Mouse (Mus musculus) hindbrain, embryonic 15.5 days (tissue): ENCODE measurements around the gene Zfp831. TPM values are rescaled to one million over a fixed set of nuclear protein-coding genes. Genes with fewer than 3 reads are reported as not detected.

Experiments used
- ATAC-seq: fragments of 200-750 bp; cut with Nextera tagmentation; 2 replicates; pipeline ENCODE4 v1.8.0; 2017; ENCODE audit warnings: low read depth, moderate number of reproducible peaks, moderate TSS enrichment; ENCODE audit not compliant: low FRiP score
- H3K27ac ChIP-seq: fragments of 300-500 bp; sonication (generic); replicated peaks from 2 replicates; pipeline ENCODE4 v1.5.1; 2015; ENCODE audit warnings: mild to moderate bottlenecking, inconsistent platforms
- H3K27me3 ChIP-seq: fragments of 300-500 bp; sonication (generic); 2 replicates; pipeline ENCODE4 v1.6.1; 2015; ENCODE audit warnings: control low read depth, inconsistent platforms
- H3K36me3 ChIP-seq: fragments of 300-500 bp; sonication (generic); 2 replicates; pipeline ENCODE4 v1.6.1; 2015; ENCODE audit warnings: control low read depth, inconsistent platforms
- H3K4me1 ChIP-seq: fragments of 300-500 bp; sonication (generic); replicated peaks from 2 replicates; pipeline ENCODE4 v1.6.1; 2015; ENCODE audit warnings: control low read depth, inconsistent platforms
- H3K4me2 ChIP-seq: fragments of 300-500 bp; sonication (generic); 2 replicates; pipeline ENCODE4 v1.6.1; 2015; ENCODE audit warnings: moderate library complexity, mild to moderate bottlenecking, inconsistent platforms
- H3K4me3 ChIP-seq: fragments of 300-500 bp; sonication (generic); 2 replicates; pipeline ENCODE4 v1.5.1; 2015; ENCODE audit warnings: mild to moderate bottlenecking, inconsistent platforms
- H3K9ac ChIP-seq: fragments of 300-500 bp; sonication (generic); 2 replicates; pipeline ENCODE4 v1.6.1; 2015; ENCODE audit warnings: inconsistent platforms
- H3K9me3 ChIP-seq: fragments of 300-500 bp; sonication (generic); 2 replicates; pipeline ENCODE4 v1.6.1; 2016; ENCODE audit warnings: control low read depth, inconsistent platforms
- WGBS: fragments of 180-500 bp; shearing (Covaris S2); methylation state at CpG from one replicate; pipeline ENCODE4 v1.1.7; 2015; 5-methylcytosine and 5-hydroxymethylcytosine counted together
- polyA plus RNA-seq: library from polyadenylated mRNA; unstranded; fragments of >200 nt; fragmentation: Nextera tagmentation; extraction: Ambion mirVana; gene quantifications from 2 replicates; pipeline ENCODE4 v1.2.1, GENCODE M21; 2015

The Zfp831 gene
- polyA plus RNA-seq, 1 experiment from 2014 or later: 0.01 TPM

GRCm38 (mm10) chr2:174609892-174610291 lies 33.4 kb upstream of the Zfp831 start:
- Histone ChIP-seq H3K9me3 (no peaks in the 10 kb centered on the region), H3K4me2 (no peak overlapping the region), H3K27me3 (no peaks in the 10 kb centered on the region), H3K36me3 (no peaks in the 10 kb centered on the region), H3K9ac (no peak overlapping the region), H3K27ac (no peak overlapping the region), H3K4me3 (no peak overlapping the region), H3K4me1 (no peaks in the 10 kb centered on the region)
- WGBS: 85% methylated on average over 5 of the region's 5 CpGs
- no peak for ATAC-seq

- no peak for ATAC-seq
- H3K4me3 ChIP-seq: no peak overlapping the region
- WGBS: 90% methylated on average over 2 of the region's 2 CpGs
- no peaks in the 10 kb centered on the region for H3K4me1 ChIP-seq
- H3K36me3 ChIP-seq: no peaks in the 10 kb centered on the region
- no peak overlapping the region for H3K4me2 ChIP-seq
- no peaks in the 10 kb centered on the region for H3K9me3 ChIP-seq
- H3K27ac ChIP-seq: no peak overlapping the region
- H3K27me3 ChIP-seq: no peaks in the 10 kb centered on the region
- no peak overlapping the region for H3K9ac ChIP-seq
These were observed 30.8 kb upstream of the Zfp831 start for GRCm38 (mm10) chr2:174612386-174613063.

GRCm38 (mm10) chr2:174613221-174613620 lies 30.1 kb upstream of the Zfp831 start:
- H3K9ac ChIP-seq: no peak overlapping the region
- H3K27me3 ChIP-seq: no peaks in the 10 kb centered on the region
- no peaks in the 10 kb centered on the region for H3K9me3 ChIP-seq
- no peak overlapping the region for H3K27ac ChIP-seq
- 89% methylated on average over 8 of the region's 8 CpGs for WGBS
- H3K36me3 ChIP-seq: no peaks in the 10 kb centered on the region
- no peak overlapping the region for H3K4me3 ChIP-seq
- no peak overlapping the region for H3K4me2 ChIP-seq
- ATAC-seq: no peak
- no peaks in the 10 kb centered on the region for H3K4me1 ChIP-seq

- no peak overlapping the region for H3K4me2 ChIP-seq
- H3K27me3 ChIP-seq: no peaks in the 10 kb centered on the region
- H3K4me1 ChIP-seq: no peaks in the 10 kb centered on the region
- no peak overlapping the region for H3K9ac ChIP-seq
- no peaks in the 10 kb centered on the region for H3K36me3 ChIP-seq
- H3K27ac ChIP-seq: no peak overlapping the region
- ATAC-seq: no peak
- H3K4me3 ChIP-seq: no peak overlapping the region
- WGBS: 78% methylated on average over 11 of the region's 11 CpGs
- H3K9me3 ChIP-seq: no peaks in the 10 kb centered on the region
These were observed 29.4 kb upstream of the Zfp831 start for GRCm38 (mm10) chr2:174613921-174614441.

GRCm38 (mm10) chr2:174621881-174622280 lies 21.5 kb upstream of the Zfp831 start:
- Histone ChIP-seq H3K36me3 (no peaks in the 10 kb centered on the region), H3K4me3 (no peak overlapping the region), H3K9me3 (no peaks in the 10 kb centered on the region), H3K4me1 (no peaks in the 10 kb centered on the region), H3K27ac (no peak overlapping the region), H3K4me2 (no peak overlapping the region), H3K9ac (no peak overlapping the region), H3K27me3 (no peaks in the 10 kb centered on the region)
- ATAC-seq: no peak
- 97% methylated on average over 7 of the region's 7 CpGs for WGBS

- H3K9ac ChIP-seq: no peak overlapping the region
- no peaks in the 10 kb centered on the region for H3K36me3 ChIP-seq
- no peaks in the 10 kb centered on the region for H3K9me3 ChIP-seq
- H3K4me3 ChIP-seq: no peak overlapping the region
- H3K27me3 ChIP-seq: no peaks in the 10 kb centered on the region
- WGBS: 89% methylated on average over 7 of the region's 7 CpGs
- no peak overlapping the region for H3K27ac ChIP-seq
- H3K4me2 ChIP-seq: no peak overlapping the region
- no peaks in the 10 kb centered on the region for H3K4me1 ChIP-seq
- ATAC-seq: no peak
These were observed 18.9 kb upstream of the Zfp831 start for GRCm38 (mm10) chr2:174624430-174624829.

- 84% methylated on average over 8 of the region's 8 CpGs for WGBS
- H3K4me3 ChIP-seq: no peak overlapping the region
These were observed 16.3 kb upstream of the Zfp831 start for GRCm38 (mm10) chr2:174627021-174627420.

GRCm38 (mm10) chr2:174629299-174629850 lies 14.0 kb upstream of the Zfp831 start:
- H3K36me3 ChIP-seq: no peaks in the 10 kb centered on the region
- H3K27ac ChIP-seq: no peak overlapping the region
- H3K9me3 ChIP-seq: no peaks in the 10 kb centered on the region
- no peak overlapping the region for H3K9ac ChIP-seq
- H3K4me2 ChIP-seq: no peak overlapping the region
- no peaks in the 10 kb centered on the region for H3K4me1 ChIP-seq
- ATAC-seq: no peak
- H3K27me3 ChIP-seq: no peaks in the 10 kb centered on the region
- WGBS: 60% methylated on average over 6 of the region's 6 CpGs
- no peak overlapping the region for H3K4me3 ChIP-seq

More at GRCm38 (mm10) chr2:174627021-174627420, 16.3 kb upstream of the Zfp831 start:
- Histone ChIP-seq H3K27me3 (no peaks in the 10 kb centered on the region), H3K4me2 (no peak overlapping the region), H3K36me3 (no peaks in the 10 kb centered on the region), H3K9me3 (no peaks in the 10 kb centered on the region), H3K9ac (no peak overlapping the region), H3K4me1 (no peaks in the 10 kb centered on the region), H3K27ac (no peak overlapping the region)
- ATAC-seq: no peak

GRCm38 (mm10) chr2:174636750-174637149 lies 6.6 kb upstream of the Zfp831 start:
- ATAC-seq: no peak
- Histone ChIP-seq H3K36me3 (no peaks in the 10 kb centered on the region), H3K4me3 (no peak overlapping the region), H3K9ac (no peak overlapping the region), H3K9me3 (no peaks in the 10 kb centered on the region), H3K27ac (no peak overlapping the region), H3K27me3 (no peaks in the 10 kb centered on the region), H3K4me1 (no peaks in the 10 kb centered on the region), H3K4me2 (no peak overlapping the region)
- 67% methylated on average over 1 of the region's 1 CpGs for WGBS

- 84% methylated on average over 10 of the region's 10 CpGs for WGBS
- no peak overlapping the region for H3K4me2 ChIP-seq
- H3K9ac ChIP-seq: no peak overlapping the region
- no peaks in the 10 kb centered on the region for H3K9me3 ChIP-seq
- no peaks in the 10 kb centered on the region for H3K36me3 ChIP-seq
- H3K4me3 ChIP-seq: no peak overlapping the region
- no peak for ATAC-seq
- H3K27me3 ChIP-seq: no peaks in the 10 kb centered on the region
- no peak overlapping the region for H3K27ac ChIP-seq
- no peaks in the 10 kb centered on the region for H3K4me1 ChIP-seq
These were observed 1.6 kb downstream of the Zfp831 start for GRCm38 (mm10) chr2:174644975-174645374.

- ATAC-seq: no peak
- 76% methylated on average over 4 of the region's 4 CpGs for whole genome bisulfite sequencing
These were observed 9.5 kb downstream of the Zfp831 start for GRCm38 (mm10) chr2:174652864-174653263.

GRCm38 (mm10) chr2:174655341-174655740 lies 12.0 kb downstream of the Zfp831 start:
- Histone ChIP-seq H3K27me3 (no peaks in the 10 kb centered on the region), H3K4me3 (no peak overlapping the region), H3K27ac (no peak overlapping the region), H3K9ac (no peak overlapping the region), H3K4me1 (no peaks in the 10 kb centered on the region), H3K9me3 (no peaks in the 10 kb centered on the region), H3K36me3 (no peaks in the 10 kb centered on the region), H3K4me2 (no peak overlapping the region)
- ATAC-seq: no peak
- 90% methylated on average over 5 of the region's 5 CpGs for WGBS

More at GRCm38 (mm10) chr2:174652864-174653263, 9.5 kb downstream of the Zfp831 start:
- no peaks in the 10 kb centered on the region for H3K9me3 ChIP-seq
- H3K4me3 ChIP-seq: no peak overlapping the region
- H3K36me3 ChIP-seq: no peaks in the 10 kb centered on the region
- H3K4me1 ChIP-seq: no peaks in the 10 kb centered on the region
- no peak overlapping the region for H3K27ac ChIP-seq
- no peak overlapping the region for H3K4me2 ChIP-seq
- H3K27me3 ChIP-seq: no peaks in the 10 kb centered on the region
- H3K9ac ChIP-seq: no peak overlapping the region
